Mouse (Mus musculus) erythroblast, embryonic 14.5 days (primary cell): ENCODE measurements around the gene Fam129a. TPM values are rescaled to one million over a fixed set of nuclear protein-coding genes. Genes with fewer than 3 reads are reported as not detected.
"Not testable (repeated sequence)": the region's sequence is repeated elsewhere in the genome, so short reads cannot be mapped to it uniquely, and the experiment has no call there.

Experiments used
- H3K27me3 ChIP-seq: 2 replicates; pipeline ENCODE4 v1.6.1; 2012; ENCODE audit warnings: inconsistent platforms; ENCODE audit not compliant: control insufficient read depth
- H3K36me3 ChIP-seq: 2 replicates; pipeline ENCODE4 v1.6.1; 2012; ENCODE audit warnings: mild to moderate bottlenecking, inconsistent platforms; ENCODE audit not compliant: control insufficient read depth
- H3K4me1 ChIP-seq: 2 replicates; pipeline ENCODE4 v1.6.1; 2012; ENCODE audit warnings: inconsistent platforms; ENCODE audit not compliant: control insufficient read depth
- H3K4me3 ChIP-seq: replicated peaks from 2 replicates; pipeline ENCODE3; 2012; ENCODE audit warnings: moderate library complexity, mild to moderate bottlenecking, inconsistent platforms
- H3K9me3 ChIP-seq: 2 replicates; pipeline ENCODE4 v1.6.1; 2012; ENCODE audit warnings: low read length, inconsistent platforms, mixed read lengths; ENCODE audit not compliant: control insufficient read depth
- GATA1 ChIP-seq: IDR thresholded peaks from 2 replicates; pipeline ENCODE4 v1.6.1; 2012; ENCODE audit warnings: low read length, inconsistent platforms, mixed read lengths
- TAL1 ChIP-seq: IDR thresholded peaks from 3 replicates; pipeline ENCODE4 v1.6.1; 2012; ENCODE audit warnings: low read length, inconsistent platforms, mixed read lengths
- polyA plus RNA-seq: library from polyadenylated mRNA; stranded (reverse); fragments of >175 nt; gene quantifications from 2 replicates; pipeline ENCODE4 v1.2.3, GENCODE M21; 2012

Gene Fam129a
- polyA plus RNA-seq, 1 experiment = 0.06 TPM

GRCm38 (mm10) chr1:151684451-151684892 is 113.5 kb downstream of the Fam129a start:
- Histone ChIP-seq H3K4me1 (no peaks in the 10 kb centered on the region), H3K27me3 (no peaks in the 10 kb centered on the region), H3K9me3 (no peaks in the 10 kb centered on the region), H3K36me3 (no peaks in the 10 kb centered on the region), H3K4me3 (no peak overlapping the region)
- TF ChIP-seq GATA1 (no peak), TAL1 (no peak)

GRCm38 (mm10) chr1:151684978-151685377 is 114.0 kb downstream of the Fam129a start:
- Histone ChIP-seq H3K27me3 (no peaks in the 10 kb centered on the region), H3K4me1 (no peaks in the 10 kb centered on the region), H3K9me3 (no peaks in the 10 kb centered on the region), H3K4me3 (no peak overlapping the region), H3K36me3 (no peaks in the 10 kb centered on the region)
- TF ChIP-seq TAL1 (no peak), GATA1 (no peak)

- TF ChIP-seq TAL1 (no peak), GATA1 (no peak)
- no peaks in the 10 kb centered on the region for H3K36me3 ChIP-seq
- no peaks in the 10 kb centered on the region for H3K4me1 ChIP-seq
- no peaks in the 10 kb centered on the region for H3K27me3 ChIP-seq
- H3K9me3 ChIP-seq = no peaks in the 10 kb centered on the region
- no peak overlapping the region for H3K4me3 ChIP-seq
Measured at GRCm38 (mm10) chr1:151685666-151686309, 114.8 kb downstream of the Fam129a start.

GRCm38 (mm10) chr1:151686696-151687095 is 115.7 kb downstream of the Fam129a start:
- Histone ChIP-seq H3K4me3 (no peak overlapping the region), H3K4me1 (no peaks in the 10 kb centered on the region), H3K27me3 (no peaks in the 10 kb centered on the region), H3K9me3 (no peaks in the 10 kb centered on the region), H3K36me3 (no peaks in the 10 kb centered on the region)
- TF ChIP-seq GATA1 (no peak), TAL1 (no peak)

- Histone ChIP-seq H3K4me1 (no peaks in the 10 kb centered on the region), H3K4me3 (no peak overlapping the region), H3K36me3 (no peaks in the 10 kb centered on the region), H3K9me3 (no peaks in the 10 kb centered on the region), H3K27me3 (no peaks in the 10 kb centered on the region)
- TF ChIP-seq TAL1 (no peak), GATA1 (no peak)
Measured at GRCm38 (mm10) chr1:151689032-151689431, 118.0 kb downstream of the Fam129a start.

- TF ChIP-seq TAL1 = no peak
- no peak for TF ChIP-seq GATA1
- Histone ChIP-seq H3K4me1 (no peaks in the 10 kb centered on the region), H3K9me3 (no peaks in the 10 kb centered on the region), H3K4me3 (no peak overlapping the region), H3K36me3 (no peaks in the 10 kb centered on the region), H3K27me3 (no peaks in the 10 kb centered on the region)
Measured at GRCm38 (mm10) chr1:151689561-151689960, 118.6 kb downstream of the Fam129a start.

GRCm38 (mm10) chr1:151690061-151690460 is 119.1 kb downstream of the Fam129a start:
- no peaks in the 10 kb centered on the region for H3K27me3 ChIP-seq
- no peak for TF ChIP-seq GATA1
- no peak for TF ChIP-seq TAL1
- no peaks in the 10 kb centered on the region for H3K4me1 ChIP-seq
- no peak overlapping the region for H3K4me3 ChIP-seq
- no peaks in the 10 kb centered on the region for H3K36me3 ChIP-seq
- no peaks in the 10 kb centered on the region for H3K9me3 ChIP-seq

GRCm38 (mm10) chr1:151690583-151691193 is 119.7 kb downstream of the Fam129a start:
- TF ChIP-seq TAL1 (no peak), GATA1 (no peak)
- H3K4me1 ChIP-seq = no peaks in the 10 kb centered on the region

GRCm38 (mm10) chr1:151692867-151693266 is 121.9 kb downstream of the Fam129a start:
- not testable (repeated sequence) for H3K4me1 ChIP-seq, H3K4me3 ChIP-seq, H3K9me3 ChIP-seq, H3K36me3 ChIP-seq, H3K27me3 ChIP-seq

More at GRCm38 (mm10) chr1:151690583-151691193, 119.7 kb downstream of the Fam129a start:
- no peak overlapping the region for H3K4me3 ChIP-seq
- H3K36me3 ChIP-seq = no peaks in the 10 kb centered on the region
- H3K9me3 ChIP-seq = no peaks in the 10 kb centered on the region
- H3K27me3 ChIP-seq = no peaks in the 10 kb centered on the region

- TF ChIP-seq TAL1 (no peak), GATA1 (no peak)
- Histone ChIP-seq H3K27me3 (no peaks in the 10 kb centered on the region), H3K9me3 (no peaks in the 10 kb centered on the region), H3K4me3 (no peak overlapping the region), H3K36me3 (no peaks in the 10 kb centered on the region), H3K4me1 (no peaks in the 10 kb centered on the region; the same call in 1 of the 2 replicates)
Measured at GRCm38 (mm10) chr1:151696751-151697150, 125.8 kb downstream of the Fam129a start.
